Mouse (Mus musculus) large intestine, adult 2 months (tissue): ENCODE measurements around the gene Sept14. TPM values are rescaled to one million over a fixed set of nuclear protein-coding genes. Genes with fewer than 3 reads are reported as not detected.
"Not testable (repeated sequence)": the region's sequence is repeated elsewhere in the genome, so short reads cannot be mapped to it uniquely, and the experiment has no call there.

ENCODE experiments used
- DNase-seq: peaks from one replicate; pipeline ENCODE4 v3.0.0-alpha.2; 2012; ENCODE audit warnings: low read depth, low spot score
- WGBS: fragments of 180-500 bp; shearing (Covaris S2); methylation state at CpG from one replicate; pipeline ENCODE4 v1.1.7; 2018; 5-methylcytosine and 5-hydroxymethylcytosine counted together
- polyA plus RNA-seq: library from polyadenylated mRNA; depleted of rRNA; stranded (reverse); fragments of >200 nt; gene quantifications from 2 replicates; pipeline ENCODE4 v1.2.3, GENCODE M21; 2012; rRNA removed

Sept14 gene
- polyA plus RNA-seq, 1 experiment: not detected

- WGBS: 92% methylated on average over 5 of the region's 5 CpGs
- DNase-seq: not testable (repeated sequence)
Observed at GRCm38 (mm10) chr5:129685141-129685540, 23.2 kb downstream of the Sept14 start.

DNA sequence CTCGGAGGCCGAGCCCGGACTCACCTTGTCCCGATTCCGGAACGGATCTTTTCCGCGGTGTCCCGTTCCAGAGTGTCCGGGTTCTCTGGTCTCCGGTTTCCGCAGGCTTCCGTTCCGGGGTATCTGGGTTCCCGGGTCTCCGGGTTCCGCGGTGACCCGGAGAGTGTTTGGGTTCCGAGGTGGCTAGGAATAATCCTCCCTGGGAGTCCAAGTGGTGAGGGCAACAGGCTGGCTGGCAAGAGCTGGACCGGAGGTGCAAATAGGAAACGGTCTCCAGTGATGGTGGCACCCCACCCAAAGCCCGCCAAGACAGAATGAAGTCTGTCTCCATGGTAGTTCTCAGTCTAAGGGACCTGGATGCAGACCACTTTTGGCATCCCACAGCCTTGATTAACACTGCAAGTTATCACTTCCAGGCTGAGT is 38.3 kb downstream of the Sept14 start, which contains the start of gene Zfp11:
Zfp11 (minus strand) TSS at position 64 of the 423 bp plus-strand sequence.
- DNase-seq: peak; percentile 45
- WGBS: 2% methylated on average over 23 of the region's 23 CpGs

DNA sequence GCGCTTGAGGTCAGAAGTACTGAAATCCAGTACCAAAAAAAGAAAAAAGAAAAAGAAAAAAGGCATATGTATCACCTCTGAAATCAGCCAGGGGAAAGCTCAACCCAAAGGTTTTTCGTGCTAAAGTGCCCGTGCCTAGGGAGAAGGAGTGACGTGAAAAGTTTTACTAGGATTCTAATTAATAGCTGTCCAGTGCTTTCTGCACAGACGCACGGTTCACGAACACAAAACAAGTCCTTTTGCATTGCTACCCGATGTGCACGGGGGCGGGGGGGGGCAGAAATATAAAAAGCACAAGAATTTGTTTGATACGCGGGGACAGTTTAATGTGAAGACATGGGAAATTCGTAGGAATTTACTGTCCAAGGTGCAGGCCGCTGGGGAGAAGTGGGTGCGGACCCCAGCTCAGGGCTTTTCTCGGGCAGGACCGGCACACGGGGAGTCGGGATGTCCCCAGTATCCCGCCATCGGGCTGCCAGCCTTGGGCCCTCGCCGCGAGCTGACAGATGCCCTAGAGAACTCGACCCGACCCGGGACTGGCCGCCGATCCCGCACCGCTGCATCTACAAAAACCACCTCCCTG is 38.8 kb downstream of the Sept14 start:
- peak; percentile 3 for DNase-seq
- under 1% methylated on average over 31 of the region's 31 CpGs for WGBS

GRCm38 (mm10) chr5:129667851-129668250 is 40.5 kb downstream of the Sept14 start:
- no peak for DNase-seq

GRCm38 (mm10) chr5:129666271-129666909 is 41.9 kb downstream of the Sept14 start:
- 90% methylated on average over 10 of the region's 10 CpGs for WGBS
- DNase-seq: no peak

More at GRCm38 (mm10) chr5:129667851-129668250, 40.5 kb downstream of the Sept14 start:
- WGBS: 87% methylated on average over 4 of the region's 4 CpGs

DNA sequence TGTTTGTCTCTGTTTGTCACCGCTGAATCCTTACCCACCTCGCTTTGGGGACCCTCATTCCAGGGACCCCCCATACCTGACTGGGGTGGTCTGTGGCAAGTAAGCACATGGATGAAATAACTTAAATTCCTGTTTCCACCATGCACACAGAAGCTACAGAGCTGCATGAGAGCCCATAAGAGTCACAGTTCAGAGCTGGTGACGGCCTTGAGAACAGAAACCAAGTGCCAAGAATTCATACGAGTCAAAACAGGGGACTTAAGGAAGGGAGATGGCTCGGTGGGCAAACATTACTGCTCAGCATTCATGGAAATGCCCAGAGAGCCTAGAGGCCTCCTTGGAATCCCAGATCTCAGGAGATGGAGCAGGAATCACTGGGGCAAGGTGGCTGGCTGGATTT is 44.2 kb downstream of the Sept14 start:
- 86% methylated on average over 5 of the region's 5 CpGs for WGBS
- no peak for DNase-seq

GRCm38 (mm10) chr5:129657931-129658330 is 50.4 kb downstream of the Sept14 start:
- no peak for DNase-seq
- 92% methylated on average over 15 of the region's 15 CpGs for WGBS

DNA sequence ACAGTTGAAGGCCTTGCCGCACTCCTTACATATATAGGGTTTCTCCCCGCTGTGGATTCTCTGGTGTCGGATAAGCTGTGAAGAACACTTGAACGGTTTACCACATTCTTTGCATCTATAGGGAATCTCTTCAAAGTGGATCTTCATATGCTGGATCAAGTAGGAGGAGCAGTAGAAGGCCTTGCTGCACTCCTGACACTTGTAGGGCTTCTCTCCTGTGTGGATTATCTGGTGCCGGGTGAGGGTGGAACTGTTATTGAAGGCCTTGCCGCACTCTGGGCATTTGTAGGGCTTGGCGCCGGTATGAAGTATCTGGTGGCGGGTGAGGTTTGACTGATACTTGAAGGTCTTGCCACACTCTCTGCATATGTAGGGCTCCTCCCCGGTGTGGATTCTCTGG is 51.3 kb downstream of the Sept14 start:
- WGBS: 96% methylated on average over 10 of the region's 10 CpGs
- no peak for DNase-seq

- WGBS: 93% methylated on average over 5 of the region's 5 CpGs
- no peak for DNase-seq
Observed at GRCm38 (mm10) chr5:129650858-129651257, 57.5 kb downstream of the Sept14 start.

Other genes with a start within 250 kb of the Sept14 start
- gene Sfswap, start 207.3 kb downstream of the Sept14 start, polyA plus RNA-seq: 35.3 and 47.6 TPM in 2 replicates
- gene Mmp17, start 124.3 kb downstream of the Sept14 start, polyA plus RNA-seq: 4.0 and 4.3 TPM in 2 replicates
- gene Zfp11, start 38.4 kb downstream of the Sept14 start, polyA plus RNA-seq: 0.73 and 1.0 TPM in 2 replicates
- 54.7 and 64.0 TPM in 2 replicates for gene Mrps17, start 7.0 kb upstream of the Sept14 start, polyA plus RNA-seq
- 26.5 and 37.9 TPM in 2 replicates for gene Nipsnap2, start 16.6 kb upstream of the Sept14 start, polyA plus RNA-seq
- gene Psph, start 78.9 kb upstream of the Sept14 start, polyA plus RNA-seq: 9.0 and 11.4 TPM in 2 replicates
- gene Sumf2, start 138.5 kb upstream of the Sept14 start, polyA plus RNA-seq: 6.9 and 7.6 TPM in 2 replicates
- 876 and 1,051 TPM in 2 replicates for gene Chchd2, start 179.0 kb upstream of the Sept14 start, polyA plus RNA-seq
- gene Zbed5, start 187.2 kb upstream of the Sept14 start, polyA plus RNA-seq: 0.17 and 0.41 TPM in 2 replicates
- 0.27 and 0.31 TPM in 2 replicates for gene Phkg1, start 190.0 kb upstream of the Sept14 start, polyA plus RNA-seq
- 1.4 and 1.9 TPM in 2 replicates for gene Nupr1l, start 200.0 kb upstream of the Sept14 start, polyA plus RNA-seq
- 19.2 and 19.7 TPM in 2 replicates for gene Vkorc1l1, start 233.5 kb upstream of the Sept14 start, polyA plus RNA-seq